Mouse (Mus musculus): ENCODE measurements around the gene Adra2a.

Gene Adra2a

GRCm38 (mm10) chr19:54076362-54077349 is 32.7 kb downstream of the Adra2a start:
- DNase-seq (ENCODE audit: low read depth): no peak

GRCm38 (mm10) chr19:54081303-54081702 is 37.4 kb downstream of the Adra2a start:
- no peak for DNase-seq (ENCODE audit: low read depth)

GRCm38 (mm10) chr19:54081716-54082165 is 37.8 kb downstream of the Adra2a start:
- no peak for DNase-seq (ENCODE audit: low read depth)

- DNase-seq (ENCODE audit: low read depth): no peak
These were observed 43.4 kb downstream of the Adra2a start for GRCm38 (mm10) chr19:54087319-54087718.

- no peak for DNase-seq (ENCODE audit: low read depth)
These were observed 49.6 kb downstream of the Adra2a start for GRCm38 (mm10) chr19:54093599-54093998.

- no peak for DNase-seq (ENCODE audit: low read depth)
These were observed 51.8 kb downstream of the Adra2a start for GRCm38 (mm10) chr19:54095716-54096115.

GRCm38 (mm10) chr19:54098367-54098766 is 54.4 kb downstream of the Adra2a start:
- no peak for DNase-seq (ENCODE audit: low read depth)
